Mouse (Mus musculus) intestine, embryonic 15.5 days (tissue): ENCODE measurements at regions not wholly inside any gene's neighbourhood (a gene's known extent, or its start where the extent isn't known, plus 50 kb on each side); places are given as distances from the start of the nearest gene placed in this dataset.

ENCODE experiments used
- ATAC-seq: fragments of 200-750 bp; cut with Nextera tagmentation; 2 replicates; pipeline ENCODE4 v1.8.0; 2017; ENCODE audit warnings: moderate TSS enrichment, moderate library complexity
- H3K27ac ChIP-seq: fragments of 300-500 bp; sonication (generic); 2 replicates; pipeline ENCODE4 v1.5.1; 2015; ENCODE audit warnings: mild to moderate bottlenecking, inconsistent platforms
- H3K27me3 ChIP-seq: fragments of 300-500 bp; sonication (generic); replicated peaks from 2 replicates; pipeline ENCODE4 v1.6.1; 2015; ENCODE audit warnings: inconsistent platforms
- H3K36me3 ChIP-seq: fragments of 300-500 bp; sonication (generic); 2 replicates; pipeline ENCODE4 v1.6.1; 2015; ENCODE audit warnings: inconsistent platforms
- H3K4me1 ChIP-seq: fragments of 300-500 bp; sonication (generic); replicated peaks from 2 replicates; pipeline ENCODE4 v1.6.1; 2015; ENCODE audit warnings: inconsistent platforms
- H3K4me2 ChIP-seq: fragments of 300-500 bp; sonication (generic); replicated peaks from 2 replicates; pipeline ENCODE4 v1.6.1; 2015; ENCODE audit warnings: mild to moderate bottlenecking, inconsistent platforms
- H3K4me3 ChIP-seq: fragments of 300-500 bp; sonication (generic); replicated peaks from 2 replicates; pipeline ENCODE4 v1.5.1; 2015; ENCODE audit warnings: inconsistent platforms
- H3K9ac ChIP-seq: fragments of 300-500 bp; sonication (generic); 2 replicates; pipeline ENCODE4 v1.6.1; 2015; ENCODE audit warnings: inconsistent platforms
- H3K9me3 ChIP-seq: fragments of 300-500 bp; sonication (generic); 2 replicates; pipeline ENCODE4 v1.6.1; 2016; ENCODE audit warnings: inconsistent platforms
- WGBS: fragments of 180-500 bp; shearing (Covaris S2); methylation state at CpG from one replicate; pipeline ENCODE4 v1.1.7; 2015; 5-methylcytosine and 5-hydroxymethylcytosine counted together

- H3K9me3 ChIP-seq: no peaks in the 10 kb centered on the region
- ATAC-seq: no peak
- WGBS: 84% methylated on average over 6 of the region's 6 CpGs
- H3K36me3 ChIP-seq: no peaks in the 10 kb centered on the region
- no peak overlapping the region for H3K4me2 ChIP-seq
- H3K27me3 ChIP-seq: no peaks in the 10 kb centered on the region
- no peak overlapping the region for H3K27ac ChIP-seq
- no peaks in the 10 kb centered on the region for H3K4me1 ChIP-seq
- no peak overlapping the region for H3K9ac ChIP-seq
- no peak overlapping the region for H3K4me3 ChIP-seq
Measured at GRCm38 (mm10) chr2:131721631-131722545, 137.7 kb downstream of the Erv3 start.

- Histone ChIP-seq H3K27ac (no peak overlapping the region), H3K9me3 (no peaks in the 10 kb centered on the region), H3K4me1 (no peaks in the 10 kb centered on the region), H3K9ac (no peak overlapping the region), H3K36me3 (no peaks in the 10 kb centered on the region), H3K27me3 (no peaks in the 10 kb centered on the region), H3K4me2 (no peak overlapping the region), H3K4me3 (no peak overlapping the region)
- WGBS: 80% methylated on average over 5 of the region's 5 CpGs
- no peak for ATAC-seq
Measured at GRCm38 (mm10) chr2:131717561-131717960, 142.0 kb downstream of the Erv3 start.

- no peak overlapping the region for H3K4me3 ChIP-seq
- H3K36me3 ChIP-seq: no peaks in the 10 kb centered on the region
- H3K27ac ChIP-seq: no peak overlapping the region
- H3K4me2 ChIP-seq: no peak overlapping the region
- no peaks in the 10 kb centered on the region for H3K27me3 ChIP-seq
- no peaks in the 10 kb centered on the region for H3K4me1 ChIP-seq
- WGBS: 89% methylated on average over 5 of the region's 5 CpGs
- no peak for ATAC-seq
- H3K9me3 ChIP-seq: no peaks in the 10 kb centered on the region
- H3K9ac ChIP-seq: no peak overlapping the region
Measured at GRCm38 (mm10) chr2:131716841-131717240, 142.7 kb downstream of the Erv3 start.

- 87% methylated on average over 3 of the region's 3 CpGs for WGBS
- H3K36me3 ChIP-seq: no peaks in the 10 kb centered on the region
- no peak overlapping the region for H3K27ac ChIP-seq
- no peaks in the 10 kb centered on the region for H3K9me3 ChIP-seq
- H3K27me3 ChIP-seq: no peaks in the 10 kb centered on the region
- H3K4me2 ChIP-seq: no peak overlapping the region
- ATAC-seq: no peak
- no peaks in the 10 kb centered on the region for H3K4me1 ChIP-seq
- H3K4me3 ChIP-seq: no peak overlapping the region
- no peak overlapping the region for H3K9ac ChIP-seq
Measured at GRCm38 (mm10) chr2:131715381-131715780, 144.2 kb downstream of the Erv3 start.

DNA sequence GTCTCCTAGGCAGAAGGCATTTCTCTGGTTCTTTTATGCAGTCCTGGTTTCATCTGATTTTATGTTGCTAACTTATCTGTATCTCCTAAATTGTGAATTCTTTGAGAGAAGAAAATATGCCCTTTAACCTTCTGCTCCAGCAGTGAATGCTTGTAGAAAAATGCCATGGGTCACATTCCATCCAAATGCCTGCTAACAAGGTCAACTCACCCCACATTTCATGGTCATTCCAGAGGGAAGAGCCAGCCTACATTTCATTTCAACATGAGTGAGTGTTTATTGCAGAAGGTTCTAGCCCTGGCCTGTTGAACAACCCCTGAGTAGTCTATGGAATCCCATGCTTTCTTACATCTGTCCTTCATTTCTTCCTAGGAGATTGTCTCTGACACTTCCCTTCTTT, 147.7 kb downstream of the Erv3 start:
- Histone ChIP-seq H3K27me3 (no peaks in the 10 kb centered on the region), H3K4me2 (no peak overlapping the region), H3K27ac (no peak overlapping the region), H3K4me1 (no peaks in the 10 kb centered on the region), H3K9ac (no peak overlapping the region), H3K4me3 (no peak overlapping the region), H3K9me3 (no peaks in the 10 kb centered on the region), H3K36me3 (no peaks in the 10 kb centered on the region)
- ATAC-seq: no peak

- no peak overlapping the region for H3K4me2 ChIP-seq
- no peak overlapping the region for H3K4me3 ChIP-seq
- WGBS: 78% methylated on average over 4 of the region's 4 CpGs
- no peaks in the 10 kb centered on the region for H3K4me1 ChIP-seq
- ATAC-seq: no peak
- H3K27me3 ChIP-seq: no peaks in the 10 kb centered on the region
- H3K27ac ChIP-seq: no peak overlapping the region
- H3K9me3 ChIP-seq: no peaks in the 10 kb centered on the region
- H3K9ac ChIP-seq: no peak overlapping the region
- no peaks in the 10 kb centered on the region for H3K36me3 ChIP-seq
Measured at GRCm38 (mm10) chr2:131706565-131706964, 144.5 kb upstream of the Adra1d start.

- ATAC-seq: no peak
- H3K27ac ChIP-seq: no peak overlapping the region
- no peaks in the 10 kb centered on the region for H3K36me3 ChIP-seq
- no peak overlapping the region for H3K4me3 ChIP-seq
- H3K27me3 ChIP-seq: no peaks in the 10 kb centered on the region
- H3K4me2 ChIP-seq: no peak overlapping the region
- no peak overlapping the region for H3K9ac ChIP-seq
- H3K9me3 ChIP-seq: no peaks in the 10 kb centered on the region
- H3K4me1 ChIP-seq: no peaks in the 10 kb centered on the region
Measured at GRCm38 (mm10) chr2:131704406-131704805, 142.3 kb upstream of the Adra1d start.

DNA sequence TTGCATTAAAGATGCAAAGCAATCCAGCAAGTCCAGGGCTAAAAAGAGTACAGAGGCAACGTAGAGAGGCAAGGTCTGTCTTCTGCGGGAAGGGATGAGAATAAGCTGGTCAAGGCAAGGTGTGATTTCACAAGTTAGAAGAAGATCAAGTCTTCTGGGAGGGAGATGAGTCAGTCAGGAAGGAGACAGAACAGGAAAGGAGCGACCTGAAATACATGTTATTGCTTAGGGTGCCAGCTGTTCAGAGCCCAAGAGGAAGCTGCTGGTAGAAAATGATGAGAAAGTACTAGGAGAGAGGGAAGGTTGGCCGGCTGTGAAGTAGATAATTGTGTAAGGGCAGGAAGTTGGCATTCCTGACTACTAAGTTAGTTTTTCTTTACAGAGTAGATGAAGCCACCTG, 140.1 kb upstream of the Adra1d start:
- WGBS: 81% methylated on average over 4 of the region's 4 CpGs

DNA sequence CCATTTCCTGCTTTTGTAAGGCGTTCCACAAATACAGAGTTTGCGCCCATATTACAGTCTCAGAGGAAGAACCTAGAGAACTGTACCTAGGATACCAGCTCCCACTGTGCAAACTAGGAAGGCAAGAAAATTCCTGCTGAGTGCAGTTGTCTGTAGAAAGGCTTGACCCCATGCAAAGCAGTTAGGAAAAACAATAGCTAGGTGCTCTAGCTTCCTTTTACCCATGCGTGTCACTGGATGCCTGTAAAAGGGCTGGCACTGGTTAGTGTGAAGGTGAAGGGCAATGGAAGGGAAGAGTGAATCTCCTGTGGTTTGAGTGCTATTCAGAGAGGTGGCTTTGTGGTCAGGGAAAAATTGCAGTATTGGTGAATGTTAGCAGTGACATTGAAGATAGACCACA, 137.7 kb upstream of the Adra1d start:
- H3K27ac ChIP-seq: no peak overlapping the region
- ATAC-seq: no peak
- H3K27me3 ChIP-seq: no peaks in the 10 kb centered on the region
- no peak overlapping the region for H3K4me3 ChIP-seq
- H3K4me1 ChIP-seq: no peaks in the 10 kb centered on the region
- no peak overlapping the region for H3K4me2 ChIP-seq
- WGBS: 82% methylated on average over 3 of the region's 3 CpGs
- H3K9me3 ChIP-seq: no peaks in the 10 kb centered on the region
- H3K36me3 ChIP-seq: no peaks in the 10 kb centered on the region
- H3K9ac ChIP-seq: no peak overlapping the region

More for the DNA sequence above, 140.1 kb upstream of the Adra1d start:
- Histone ChIP-seq H3K27me3 (no peaks in the 10 kb centered on the region), H3K4me3 (no peak overlapping the region), H3K9ac (no peak overlapping the region), H3K4me1 (no peaks in the 10 kb centered on the region), H3K9me3 (no peaks in the 10 kb centered on the region), H3K4me2 (no peak overlapping the region), H3K27ac (no peak overlapping the region), H3K36me3 (no peaks in the 10 kb centered on the region)
- no peak for ATAC-seq

GRCm38 (mm10) chr2:131698008-131698965, 136.2 kb upstream of the Adra1d start:
- WGBS: 76% methylated on average over 5 of the region's 5 CpGs
- H3K27me3 ChIP-seq: no peaks in the 10 kb centered on the region

GRCm38 (mm10) chr2:131696307-131696706, 134.2 kb upstream of the Adra1d start:
- Histone ChIP-seq H3K4me2 (no peak overlapping the region), H3K9me3 (no peaks in the 10 kb centered on the region), H3K4me1 (no peaks in the 10 kb centered on the region), H3K36me3 (no peaks in the 10 kb centered on the region), H3K27me3 (no peaks in the 10 kb centered on the region), H3K4me3 (no peak overlapping the region), H3K27ac (no peak overlapping the region), H3K9ac (no peak overlapping the region)
- 64% methylated on average over 3 of the region's 3 CpGs for WGBS
- no peak for ATAC-seq

More at GRCm38 (mm10) chr2:131698008-131698965, 136.2 kb upstream of the Adra1d start:
- no peak overlapping the region for H3K4me3 ChIP-seq
- no peaks in the 10 kb centered on the region for H3K4me1 ChIP-seq
- H3K4me2 ChIP-seq: no peak overlapping the region
- no peak overlapping the region for H3K9ac ChIP-seq
- H3K27ac ChIP-seq: no peak overlapping the region
- H3K36me3 ChIP-seq: no peaks in the 10 kb centered on the region
- no peaks in the 10 kb centered on the region for H3K9me3 ChIP-seq
- no peak for ATAC-seq

GRCm38 (mm10) chr2:131689996-131690395, 127.9 kb upstream of the Adra1d start:
- Histone ChIP-seq H3K4me2 (no peak overlapping the region), H3K4me1 (no peaks in the 10 kb centered on the region), H3K36me3 (no peaks in the 10 kb centered on the region), H3K27ac (no peak overlapping the region), H3K27me3 (no peaks in the 10 kb centered on the region), H3K9ac (no peak overlapping the region), H3K4me3 (no peak overlapping the region), H3K9me3 (no peaks in the 10 kb centered on the region)
- ATAC-seq: no peak
- WGBS: 69% methylated on average over 6 of the region's 6 CpGs
